Mouse (Mus musculus) right cerebral cortex, adult 2 months (tissue): ENCODE data around the gene Ctxn1.

ENCODE experiments used
- DNase-seq, 2 experiments: peaks; one replicate each; pipeline ENCODE4 v3.0.0; 2021 to 2022; ENCODE audit warnings: low spot score in 2 of 2

Gene Ctxn1

GRCm38 (mm10) chr8:4250306-4250970, 8.6 kb downstream of the Ctxn1 start:
- peak; percentile 87 to 88 for DNase-seq

DNA sequence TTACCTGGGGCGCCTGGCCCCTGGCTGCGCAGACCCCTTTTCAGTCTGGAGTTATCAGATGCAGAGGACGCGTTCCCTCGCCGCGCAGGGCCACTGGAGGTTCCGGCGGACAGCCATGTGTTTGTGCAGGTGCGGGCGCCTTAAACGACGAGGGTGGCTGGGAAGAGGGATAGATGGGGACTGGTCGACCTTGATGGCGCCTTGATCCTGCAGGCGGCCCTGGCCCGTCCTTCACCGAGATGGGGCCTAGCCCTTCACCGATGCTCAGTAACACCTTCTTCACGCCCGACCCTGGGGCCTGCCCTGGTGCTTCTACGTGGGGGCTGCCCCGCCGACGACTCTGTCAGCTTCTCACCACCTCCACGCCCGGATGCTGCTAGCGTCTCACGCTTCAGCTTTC, 9.9 kb downstream of the Ctxn1 start:
- DNase-seq: no peak

- no peak for DNase-seq
These were observed 11.0 kb downstream of the Ctxn1 start, which contains the start of gene Tgfbr3l for GRCm38 (mm10) chr8:4247951-4248540. Gene Tgfbr3l (plus strand): TSS chr8:4248214.

DNA sequence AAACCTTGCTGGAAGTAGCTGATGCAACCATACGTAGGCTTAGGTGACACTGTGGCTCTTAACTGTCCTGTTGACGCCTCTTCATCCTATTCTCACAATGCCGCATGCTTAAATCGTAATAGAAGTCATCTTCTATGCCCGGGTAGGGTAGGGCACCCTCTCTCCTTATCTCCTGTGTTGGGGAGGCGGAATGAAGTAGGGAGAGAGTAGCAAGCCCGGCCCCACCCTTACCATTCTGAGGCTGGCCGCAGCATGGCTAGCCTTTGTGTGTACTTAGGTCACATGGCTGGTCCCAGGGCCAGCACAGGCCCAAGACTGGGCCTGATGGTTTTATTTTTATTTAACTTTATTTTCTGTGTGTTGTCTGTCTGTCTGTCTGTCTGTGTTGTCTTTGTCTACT, 11.8 kb downstream of the Ctxn1 start:
- DNase-seq: no peak

DNA sequence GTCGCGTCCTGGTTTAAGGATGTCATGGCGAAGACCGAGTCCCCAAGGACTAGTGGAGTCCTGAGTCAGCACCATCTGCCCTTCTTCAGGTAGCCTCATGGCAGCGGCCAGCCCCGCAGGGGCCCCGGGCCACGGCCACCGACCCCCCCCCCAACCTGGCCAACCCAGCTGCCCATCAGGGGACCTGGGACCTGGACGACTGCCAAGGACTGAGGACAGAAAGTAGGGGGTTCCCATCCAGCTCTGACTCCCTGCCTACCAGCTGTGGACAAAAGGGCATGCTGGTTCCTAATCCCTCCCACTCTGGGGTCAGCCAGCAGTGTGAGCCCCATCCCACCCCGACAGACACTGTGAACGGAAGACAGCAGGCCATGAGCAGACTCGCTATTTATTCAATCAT, 13.3 kb downstream of the Ctxn1 start:
- DNase-seq: no peak

- DNase-seq: no peak
These were observed 14.0 kb downstream of the Ctxn1 start for GRCm38 (mm10) chr8:4245061-4245460.

DNA sequence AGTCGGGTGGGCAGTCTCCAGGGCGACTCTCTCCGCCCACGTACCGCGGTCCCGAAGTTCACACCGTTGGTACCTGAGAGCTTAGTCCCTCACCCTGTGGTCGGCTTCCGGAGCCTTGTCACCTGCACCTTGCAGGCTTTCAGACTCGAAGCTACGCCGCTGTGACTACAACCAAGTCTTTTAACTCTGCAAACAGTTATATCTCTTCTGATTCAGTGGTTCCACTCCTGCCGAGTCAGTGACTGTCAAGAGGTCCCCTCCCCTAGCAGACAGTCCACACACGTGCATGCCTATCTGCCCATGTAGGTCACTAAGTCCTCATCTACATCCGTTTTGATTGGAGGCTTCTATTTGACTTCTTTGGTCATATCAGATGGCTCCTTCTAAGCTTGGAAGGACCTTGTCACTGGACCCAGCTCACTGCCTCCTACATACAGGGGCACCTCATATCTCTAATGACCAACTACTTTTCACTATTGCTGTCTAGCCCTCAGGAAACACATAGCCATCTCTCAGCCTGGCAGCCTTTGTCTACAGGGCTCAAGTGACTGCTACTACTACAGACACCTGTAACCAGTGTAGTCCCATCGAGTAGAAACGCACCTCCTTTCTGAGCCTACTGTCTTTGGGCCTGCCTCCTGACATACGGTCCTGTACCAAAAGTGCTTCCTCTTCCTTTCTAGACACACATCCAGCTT, 19.7 kb downstream of the Ctxn1 start:
- DNase-seq: no peak

DNA sequence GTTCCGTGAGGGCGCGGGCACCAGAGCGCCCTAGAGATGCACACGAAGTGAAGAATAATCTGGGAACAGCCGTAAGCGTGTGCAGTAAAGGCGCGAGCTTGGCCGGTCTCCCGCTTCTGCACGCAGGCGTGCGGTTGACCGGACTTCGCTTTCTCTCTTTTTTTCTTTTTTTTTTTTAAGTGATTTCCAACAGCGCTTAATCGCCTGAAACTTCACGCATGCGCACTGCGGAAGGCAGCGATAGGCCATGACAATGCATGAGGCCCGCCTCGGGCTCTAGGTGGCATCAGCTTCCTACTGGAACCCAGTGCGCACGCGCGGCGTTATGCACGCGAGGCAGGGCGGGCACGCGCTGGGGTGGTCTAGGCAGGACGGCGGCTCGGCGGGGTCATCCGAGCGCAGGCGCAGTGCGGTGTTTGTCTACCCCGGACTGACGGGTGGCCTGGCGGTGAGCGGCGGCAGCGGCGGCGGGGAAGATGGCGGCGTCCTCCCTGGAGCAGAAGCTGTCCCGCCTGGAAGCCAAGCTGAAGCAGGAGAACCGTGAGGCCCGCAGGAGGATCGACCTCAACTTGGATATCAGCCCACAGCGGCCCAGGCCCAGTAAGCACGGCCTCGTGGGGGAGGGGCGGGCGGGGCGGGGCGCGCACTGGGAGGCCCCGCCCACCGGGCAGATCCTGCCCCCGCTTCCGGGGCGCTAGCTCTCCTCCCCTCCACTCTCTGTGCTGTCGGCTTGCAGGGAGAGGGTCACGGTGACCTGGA, 20.5 kb downstream of the Ctxn1 start, which contains the start of the genes Map2k7 and Gm49320:
Map2k7 (plus strand) TSS at position 307 of the 759 bp plus-strand sequence.
Gm49320 (plus strand) TSS at position 432 of the 759 bp plus-strand sequence.
- peak; percentile 100 for DNase-seq

- no peak for DNase-seq
These were observed 21.1 kb downstream of the Ctxn1 start for GRCm38 (mm10) chr8:4237814-4238433.

DNA sequence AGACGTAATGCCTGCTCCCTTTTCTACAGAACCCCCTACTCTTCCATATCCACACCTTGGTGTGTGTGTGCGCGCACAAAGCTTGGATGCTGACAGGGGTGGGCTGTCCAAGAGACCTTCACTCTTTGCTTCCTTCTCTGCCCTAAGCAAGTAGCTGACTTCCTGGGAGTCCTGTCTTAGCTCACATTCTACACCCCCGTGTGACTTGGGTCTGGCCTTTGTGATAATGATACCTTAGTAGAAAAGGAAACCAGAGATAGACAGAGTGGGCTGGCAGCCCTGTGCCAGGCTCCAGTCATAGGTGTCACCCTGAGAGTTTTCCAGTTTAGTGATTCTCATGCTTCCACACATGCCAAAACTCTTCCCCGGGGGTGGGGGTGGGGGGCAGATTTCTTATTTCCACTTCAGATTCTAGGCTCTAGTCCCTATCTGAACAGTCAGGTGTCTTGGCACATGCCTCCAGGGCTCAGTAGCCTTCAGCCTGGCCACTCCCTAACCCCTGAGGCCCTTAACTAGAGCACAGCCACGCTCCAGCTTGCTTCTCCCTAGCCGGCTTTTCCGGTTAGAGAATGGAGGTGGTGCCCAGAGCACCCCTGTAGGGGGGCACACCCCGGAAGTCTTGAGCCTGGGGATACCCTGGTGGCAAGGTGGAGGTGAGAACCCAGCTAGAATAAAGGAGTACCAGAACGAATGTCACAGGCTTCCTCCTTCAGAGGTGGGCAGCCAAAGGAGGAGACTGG, 28.3 kb downstream of the Ctxn1 start:
- DNase-seq: no peak

- no peak for DNase-seq
These were observed 29.3 kb downstream of the Ctxn1 start for GRCm38 (mm10) chr8:4229784-4230183.

GRCm38 (mm10) chr8:4227919-4228318, 31.2 kb downstream of the Ctxn1 start:
- no peak for DNase-seq

- DNase-seq: no peak
These were observed 32.2 kb downstream of the Ctxn1 start, which contains the start of gene Lrrc8e for GRCm38 (mm10) chr8:4226739-4227347. Gene Lrrc8e (plus strand): TSS chr8:4226827.

GRCm38 (mm10) chr8:4226323-4226722, 32.8 kb downstream of the Ctxn1 start:
- no peak for DNase-seq

DNA sequence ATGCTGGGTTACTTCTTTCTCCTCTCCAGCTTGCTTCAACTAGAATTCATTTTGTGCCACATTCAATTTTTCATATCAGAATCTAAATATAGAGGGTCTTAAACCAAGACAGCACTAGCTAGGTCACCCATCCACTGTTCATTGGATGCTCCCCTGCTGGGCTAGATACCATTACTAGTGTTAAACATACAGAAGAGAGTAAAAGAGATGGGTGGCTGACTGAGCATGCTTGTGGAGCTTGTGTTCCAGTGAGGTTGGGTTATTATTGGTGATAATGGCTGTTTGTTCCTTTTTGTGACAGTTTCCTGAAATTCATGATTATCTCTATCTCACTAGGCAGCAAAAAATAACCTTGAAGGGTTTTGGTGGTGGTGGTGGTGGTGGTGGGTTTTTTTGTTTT, 37.0 kb downstream of the Ctxn1 start:
- DNase-seq: no peak

DNA sequence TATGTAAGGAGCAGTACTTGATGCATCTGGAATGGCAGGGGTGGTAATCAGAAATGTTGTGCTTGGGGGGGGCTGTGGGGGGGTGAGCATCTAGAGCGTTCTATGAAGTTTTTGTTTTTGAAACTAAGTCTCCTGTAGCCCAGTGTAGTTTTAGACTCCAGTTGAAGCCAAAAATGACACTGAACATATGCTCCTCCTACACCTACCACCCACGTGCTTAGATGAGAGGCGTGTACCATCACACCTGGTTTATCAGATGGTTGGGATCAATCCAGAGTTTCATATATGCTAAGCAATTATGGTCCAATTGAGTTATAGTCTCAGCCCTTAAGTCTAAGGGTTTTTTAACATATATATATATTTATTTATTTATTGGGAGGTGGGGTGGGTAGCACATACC, 39.5 kb downstream of the Ctxn1 start:
- peak in 1 of 2 experiments; percentile 57 for DNase-seq

DNA sequence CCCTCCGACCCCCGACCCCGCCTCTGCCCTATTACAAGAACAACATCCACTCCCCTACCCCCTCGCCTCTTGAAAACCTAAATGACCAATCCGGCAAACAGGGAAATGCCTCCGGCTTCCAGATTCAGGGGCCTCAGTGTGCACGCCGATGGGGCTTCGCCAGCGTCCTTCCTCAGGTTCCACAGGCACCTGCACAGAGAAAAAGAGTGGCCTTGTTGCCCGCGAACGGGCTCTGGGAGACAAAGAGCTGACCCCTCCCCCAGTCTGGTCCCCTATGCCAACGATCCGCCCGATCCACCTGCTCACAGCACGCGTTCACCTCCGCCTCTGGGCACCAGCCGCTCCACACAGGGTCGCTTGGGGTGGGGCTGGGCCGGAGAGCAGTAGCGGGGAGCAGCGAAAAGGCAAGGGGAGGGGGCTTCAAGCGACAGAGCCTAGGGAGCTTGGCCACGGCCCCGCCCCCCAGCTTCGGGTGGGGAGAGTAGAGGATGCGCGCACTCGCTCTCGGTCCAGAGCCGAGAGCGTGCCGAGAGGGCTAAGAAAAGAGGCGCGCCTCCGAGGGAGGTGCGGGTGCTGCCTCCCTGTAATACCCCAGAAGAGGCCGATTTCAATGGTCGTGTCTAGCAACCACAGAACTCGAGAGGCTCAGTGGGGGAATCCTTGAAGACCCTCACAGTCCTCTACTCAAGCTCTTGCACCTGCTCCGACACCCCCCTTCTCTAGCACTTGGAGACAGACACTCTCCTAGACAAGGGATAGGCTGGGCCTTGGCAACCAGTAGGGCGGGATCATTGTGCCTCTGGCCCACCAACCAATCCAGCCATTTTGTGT, 42.1 kb downstream of the Ctxn1 start, which contains the start of gene Prr36:
Prr36 (minus strand) TSS at position 669 of the 831 bp plus-strand sequence.
- peak in 1 of 2 experiments; percentile 51 for DNase-seq

- DNase-seq: no peak
These were observed 42.8 kb downstream of the Ctxn1 start for GRCm38 (mm10) chr8:4216296-4216695.
